Mouse (Mus musculus) MEL (cell line): ENCODE results near the gene Pp2d1. TPM values are rescaled to one million over a fixed set of nuclear protein-coding genes. Genes with fewer than 3 reads are reported as not detected.

ENCODE experiments used
- DNase-seq: peaks from one replicate; pipeline ENCODE4 v3.0.0; 2011; ENCODE audit warnings: low read depth, low spot score
- H3K27ac ChIP-seq: 2 replicates; pipeline ENCODE4 v1.5.1; 2012; ENCODE audit warnings: low read depth, mild to moderate bottlenecking, control low read depth, low read length, moderate library complexity; ENCODE audit not compliant: control insufficient read depth
- H3K27me3 ChIP-seq, 2 experiments: fragments of 150-350 bp in 1 of 2; sonication (generic) in 1 of 2; 2 replicates each; pipeline ENCODE4 v1.6.1; 2012; ENCODE audit warnings: low read length in 2 of 2, mild to moderate bottlenecking in 2 of 2, improper control_type of control experiment in 1 of 2, moderate library complexity in 1 of 2; ENCODE audit not compliant: insufficient read depth in 2 of 2, control insufficient read depth in 1 of 2
- H3K36me3 ChIP-seq, 2 experiments: 2 replicates each; pipeline ENCODE4 v1.6.1; 2012 to 2014; ENCODE audit warnings: low read length in 2 of 2, improper control_type of control experiment in 1 of 2, inconsistent platforms in 1 of 2, mild to moderate bottlenecking in 1 of 2; ENCODE audit not compliant: insufficient read depth in 2 of 2, control insufficient read depth in 1 of 2
- H3K4me1 ChIP-seq, 2 experiments: fragments of 150-350 bp in 1 of 2; sonication (generic) in 1 of 2; 2 replicates each; pipeline ENCODE4 v1.6.1; 2012; ENCODE audit warnings: low read length in 2 of 2, improper control_type of control experiment in 1 of 2, mild to moderate bottlenecking in 1 of 2; ENCODE audit not compliant: insufficient read depth in 2 of 2, control insufficient read depth in 1 of 2
- H3K4me3 ChIP-seq, 2 experiments: fragments of 150-350 bp in 1 of 2; sonication (generic) in 1 of 2; 2 replicates each; pipeline ENCODE4 v1.5.1; 2012; ENCODE audit warnings: low read depth in 2 of 2, low read length in 2 of 2, mild to moderate bottlenecking in 2 of 2, moderate library complexity in 2 of 2, control low read depth in 1 of 2, improper control_type of control experiment in 1 of 2; ENCODE audit not compliant: control insufficient read depth in 1 of 2, insufficient read depth in 1 of 2
- H3K79me2 ChIP-seq: 2 replicates; pipeline ENCODE4 v1.6.1; 2012; ENCODE audit warnings: mild to moderate bottlenecking, low read length, moderate library complexity; ENCODE audit not compliant: control insufficient read depth, poor library complexity, insufficient read depth
- H3K9ac ChIP-seq: 2 replicates; pipeline ENCODE4 v1.6.1; 2012; ENCODE audit warnings: low read depth, mild to moderate bottlenecking, control low read depth, low read length, moderate library complexity; ENCODE audit not compliant: control insufficient read depth, poor library complexity, severe bottlenecking
- H3K9me3 ChIP-seq: fragments of 150-350 bp; sonication (generic); replicated peaks from 2 replicates; pipeline ENCODE4 v1.6.1; 2012; ENCODE audit warnings: mild to moderate bottlenecking, low read length, improper control_type of control experiment, moderate library complexity; ENCODE audit not compliant: insufficient read depth
- CHD1 ChIP-seq: IDR thresholded peaks from 2 replicates; pipeline ENCODE4 v1.6.1; 2012; ENCODE audit warnings: low read depth, mild to moderate bottlenecking, inconsistent platforms, low read length, improper control_type of control experiment
- CHD2 ChIP-seq: IDR thresholded peaks from 2 replicates; pipeline ENCODE4 v1.6.1; 2011; ENCODE audit warnings: low read length, improper control_type of control experiment
- CTCF ChIP-seq, 3 experiments: IDR thresholded peaks in 2 of 3; conservative IDR thresholded peaks in 1 of 3; 2 replicates each; pipeline ENCODE4 v1.5.1; 2011 to 2012; ENCODE audit warnings: low read length in 3 of 3, low read depth in 2 of 3, mild to moderate bottlenecking in 2 of 3, improper control_type of control experiment in 1 of 3, inconsistent platforms in 1 of 3, mixed read lengths in 1 of 3, moderate library complexity in 1 of 3; ENCODE audit not compliant: control insufficient read depth in 1 of 3, insufficient read depth in 1 of 3, poor library complexity in 1 of 3, severe bottlenecking in 1 of 3
- ELF1 ChIP-seq: IDR thresholded peaks from 2 replicates; pipeline ENCODE4 v1.6.1; 2014; ENCODE audit warnings: low read depth, mild to moderate bottlenecking, inconsistent platforms, low read length, improper control_type of control experiment, moderate library complexity
- EP300 ChIP-seq, 2 experiments: IDR thresholded peaks; 2 replicates each; pipeline ENCODE4 v1.6.1; 2011; ENCODE audit warnings: improper control_type of control experiment in 2 of 2, low read length in 2 of 2, low read depth in 1 of 2, mild to moderate bottlenecking in 1 of 2
- ETS1 ChIP-seq: IDR thresholded peaks from 2 replicates; pipeline ENCODE4 v1.6.1; 2012; ENCODE audit warnings: low read depth, mild to moderate bottlenecking, inconsistent platforms, low read length, improper control_type of control experiment, moderate library complexity
- GABPA ChIP-seq: IDR thresholded peaks from 2 replicates; pipeline ENCODE4 v1.6.1; 2012; ENCODE audit warnings: low read depth, mild to moderate bottlenecking, inconsistent platforms, low read length, improper control_type of control experiment, moderate library complexity
- GATA1 ChIP-seq: IDR thresholded peaks from 2 replicates; pipeline ENCODE4 v1.6.1; 2011; ENCODE audit warnings: low read depth, low read length, improper control_type of control experiment
- HCFC1 ChIP-seq: IDR thresholded peaks from 2 replicates; pipeline ENCODE4 v1.6.1; 2012; ENCODE audit warnings: low read depth, mild to moderate bottlenecking, inconsistent platforms, low read length, improper control_type of control experiment, moderate library complexity
- KAT2A ChIP-seq: conservative IDR thresholded peaks from 2 replicates; pipeline ENCODE4 v1.6.1; 2012; ENCODE audit warnings: low read depth, low read length, improper control_type of control experiment, inconsistent platforms
- MAFK ChIP-seq: IDR thresholded peaks from 2 replicates; pipeline ENCODE4 v1.6.1; 2011; ENCODE audit warnings: low read depth, mild to moderate bottlenecking, low read length, improper control_type of control experiment, borderline replicate concordance
- MAX ChIP-seq: IDR thresholded peaks from 2 replicates; pipeline ENCODE4 v1.6.1; 2011; ENCODE audit warnings: low read length, improper control_type of control experiment
- MAZ ChIP-seq: IDR thresholded peaks from 2 replicates; pipeline ENCODE4 v1.6.1; 2012; ENCODE audit warnings: low read depth, mild to moderate bottlenecking, inconsistent platforms, low read length, improper control_type of control experiment
- MEF2A ChIP-seq: IDR thresholded peaks from 2 replicates; pipeline ENCODE4 v1.6.1; 2014; ENCODE audit warnings: low read depth, mild to moderate bottlenecking, inconsistent platforms, low read length, improper control_type of control experiment; ENCODE audit not compliant: poor library complexity, insufficient replicate concordance, severe bottlenecking; ENCODE audit errors: extremely low read depth
- MXI1 ChIP-seq: IDR thresholded peaks from 2 replicates; pipeline ENCODE4 v1.6.1; 2011; ENCODE audit warnings: mild to moderate bottlenecking, low read depth, low read length, improper control_type of control experiment
- MYB ChIP-seq: IDR thresholded peaks from 2 replicates; pipeline ENCODE4 v1.6.1; 2011; ENCODE audit warnings: mild to moderate bottlenecking, low read depth, low read length, improper control_type of control experiment
- MYC ChIP-seq: IDR thresholded peaks from 2 replicates; pipeline ENCODE4 v1.6.1; 2011; ENCODE audit warnings: low read depth, mild to moderate bottlenecking, low read length, improper control_type of control experiment, moderate library complexity
- NELFE ChIP-seq: IDR thresholded peaks from 2 replicates; pipeline ENCODE4 v1.6.1; 2011; ENCODE audit warnings: low read depth, low read length, improper control_type of control experiment
- NRF1 ChIP-seq: IDR thresholded peaks from 2 replicates; pipeline ENCODE4 v1.6.1; 2014; ENCODE audit warnings: low read depth, mild to moderate bottlenecking, inconsistent platforms, low read length, improper control_type of control experiment, moderate library complexity; ENCODE audit not compliant: poor library complexity, insufficient read depth, severe bottlenecking
- RAD21 ChIP-seq: IDR thresholded peaks from 2 replicates; pipeline ENCODE4 v1.6.1; 2011; ENCODE audit warnings: mild to moderate bottlenecking, low read depth, low read length, improper control_type of control experiment
- RCOR1 ChIP-seq: IDR thresholded peaks from 2 replicates; pipeline ENCODE4 v1.6.1; 2012; ENCODE audit warnings: low read depth, mild to moderate bottlenecking, inconsistent platforms, low read length, improper control_type of control experiment
- TAL1 ChIP-seq: IDR thresholded peaks from 2 replicates; pipeline ENCODE4 v1.6.1; 2012; ENCODE audit warnings: mild to moderate bottlenecking, inconsistent platforms, low read length, moderate library complexity, mixed read lengths
- TBP ChIP-seq: IDR thresholded peaks from 2 replicates; pipeline ENCODE4 v1.8.0; 2011; ENCODE audit warnings: low read depth, low read length, improper control_type of control experiment
- TCF12 ChIP-seq: IDR thresholded peaks from 2 replicates; pipeline ENCODE4 v1.6.1; 2014; ENCODE audit warnings: low read depth, mild to moderate bottlenecking, inconsistent platforms, low read length, improper control_type of control experiment, moderate library complexity
- UBTF ChIP-seq: IDR thresholded peaks from 2 replicates; pipeline ENCODE4 v1.6.1; 2012; ENCODE audit warnings: low read depth, mild to moderate bottlenecking, inconsistent platforms, low read length, improper control_type of control experiment, moderate library complexity, borderline replicate concordance; ENCODE audit not compliant: insufficient read depth
- USF1 ChIP-seq: IDR thresholded peaks from 2 replicates; pipeline ENCODE4 v1.6.1; 2014; ENCODE audit warnings: low read depth, mild to moderate bottlenecking, inconsistent platforms, low read length, improper control_type of control experiment, moderate library complexity
- USF2 ChIP-seq, 2 experiments: IDR thresholded peaks; 2 replicates each; pipeline ENCODE4 v1.6.1; 2011 to 2012; ENCODE audit warnings: improper control_type of control experiment in 2 of 2, low read length in 2 of 2, borderline replicate concordance in 1 of 2, inconsistent platforms in 1 of 2, low read depth in 1 of 2, mild to moderate bottlenecking in 1 of 2; ENCODE audit not compliant: insufficient read depth in 1 of 2
- ZC3H11A ChIP-seq: IDR thresholded peaks from 2 replicates; pipeline ENCODE4 v1.6.1; 2012; ENCODE audit warnings: low read depth, mild to moderate bottlenecking, inconsistent platforms, low read length, improper control_type of control experiment
- ZMIZ1 ChIP-seq: IDR thresholded peaks from 2 replicates; pipeline ENCODE4 v1.6.1; 2012; ENCODE audit warnings: low read depth, mild to moderate bottlenecking, inconsistent platforms, low read length, improper control_type of control experiment, moderate library complexity
- polyA plus RNA-seq, 2 experiments: library from polyadenylated mRNA; stranded (reverse) in 1 of 2; unstranded in 1 of 2; fragments of >175 nt in 1 of 2; fragments of >200 nt in 1 of 2; gene quantifications; 2 replicates each; pipeline versions ENCODE4 v1.2.1 to v1.2.4; 2012; ENCODE audit warnings: low replicate concordance in 2 of 2, low read depth in 1 of 2; ENCODE audit not compliant: insufficient read length in 2 of 2, insufficient read depth in 1 of 2, missing spikeins in 1 of 2
- total RNA-seq: library from RNA; depleted of rRNA; stranded (reverse); fragments of 300-350 nt; gene quantifications from 2 replicates; pipeline ENCODE4 v1.2.3, GENCODE M21; 2012

The Pp2d1 gene
- total and polyA plus RNA-seq, 3 experiments: 0.04 to 0.08 TPM; not detected in 1

GRCm38 (mm10) chr17:53582805-53583204 is 43.6 kb upstream of the Pp2d1 start:
- Histone ChIP-seq H3K9ac (peak overlapping the region; percentile 63), H3K27me3 (no peaks in the 10 kb centered on the region), H3K4me3 (no peak overlapping the region), H3K4me1 (peaks cover 35 to 48% of the 10 kb centered on the region in 2 experiments), H3K27ac (peak overlapping the region; percentile 97), H3K79me2 (peaks cover 11% of the 10 kb centered on the region), H3K9me3 (no peaks in the 10 kb centered on the region), H3K36me3 (peaks cover 0 to 49% of the 10 kb centered on the region in 2 experiments; a peak in 3 of 4 replicates)
- TF ChIP-seq EP300 (IDR thresholded peaks at IDR 0.05; ENCODE audit: low read depth in 1 of 2, low read length in 2 of 2) (peak in 1 of 2 experiments; percentile 30; a peak in 1 of 4 replicates), TAL1 (no peak), USF2 (IDR thresholded peaks at IDR 0.05; ENCODE audit: borderline replicate concordance in 1 of 2, insufficient read depth in 1 of 2, low read depth in 1 of 2, low read length in 2 of 2) (no peak)
- DNase-seq: no peak

- peaks cover 34 to 45% of the 10 kb centered on the region in 2 experiments for H3K4me1 ChIP-seq
- H3K36me3 ChIP-seq: peaks cover 0 to 46% of the 10 kb centered on the region in 2 experiments; a peak in 3 of 4 replicates
- H3K9ac ChIP-seq: peak overlapping the region; percentile 63
- peak overlapping the region; percentile 24 to 41 for H3K4me3 ChIP-seq
- peaks cover 11% of the 10 kb centered on the region for H3K79me2 ChIP-seq
- DNase-seq: peak; percentile 74
- no peaks in the 10 kb centered on the region for H3K27me3 ChIP-seq
- H3K9me3 ChIP-seq: no peaks in the 10 kb centered on the region
- peak overlapping the region; percentile 97 for H3K27ac ChIP-seq
- no peak for TF ChIP-seq MXI1
- no peak for TF ChIP-seq GABPA
- peak; percentile 59; the same call in 1 of the 2 replicates for TF ChIP-seq GATA1
- TF ChIP-seq CHD1: no peak
- peak; percentile 81 for TF ChIP-seq MYB
- TF ChIP-seq CTCF (IDR thresholded peaks at IDR 0.05 in 2 of 3, conservative IDR thresholded peaks at IDR 0.05 in 1 of 3; ENCODE audit: control insufficient read depth in 1 of 3, insufficient read depth in 1 of 3, low read depth in 2 of 3, low read length in 3 of 3, poor library complexity in 1 of 3, severe bottlenecking in 1 of 3): no peak
- no peak for TF ChIP-seq MEF2A
- TF ChIP-seq MAFK: no peak
- no peak for TF ChIP-seq MAZ
- no peak for TF ChIP-seq ELF1
- TF ChIP-seq TAL1: no peak
- no peak for TF ChIP-seq ZC3H11A
- TF ChIP-seq HCFC1: peak; percentile 63
- no peak for TF ChIP-seq RAD21
- TF ChIP-seq MYC: 0 out of 2 replicates have a peak, but pooled peaks have one; percentile 30
- TF ChIP-seq CHD2: no peak
- TF ChIP-seq USF1: no peak
- peak; percentile 28; the same call in 1 of the 2 replicates for TF ChIP-seq TCF12
- TF ChIP-seq RCOR1: no peak
- peak; percentile 27; the same call in 1 of the 2 replicates for TF ChIP-seq NELFE
- peak; percentile 69; the same call in 1 of the 2 replicates for TF ChIP-seq ZMIZ1
- TF ChIP-seq UBTF: no peak
- no peak for TF ChIP-seq MAX
- TF ChIP-seq KAT2A: no peak
- peak in 1 of 2 experiments; percentile 78; a peak in 3 of 4 replicates for TF ChIP-seq EP300 (IDR thresholded peaks at IDR 0.05; ENCODE audit: low read depth in 1 of 2, low read length in 2 of 2)
- peak; percentile 49; the same call in 1 of the 2 replicates for TF ChIP-seq ETS1
- no peak for TF ChIP-seq NRF1
- TF ChIP-seq TBP: peak; percentile 60; the same call in 1 of the 2 replicates
These were observed 42.9 kb upstream of the Pp2d1 start for GRCm38 (mm10) chr17:53582026-53582585.
